Mouse (Mus musculus) heart, adult 8-10 months (tissue): ENCODE measurements at regions not wholly inside any gene's neighbourhood (a gene's known extent, or its start where the extent isn't known, plus 50 kb on each side); places are given as distances from the start of the nearest gene placed in this dataset.

Source experiments
- DNase-seq: peaks from one replicate; pipeline ENCODE4 v3.0.0; 2022; ENCODE audit warnings: low spot score

GRCm38 (mm10) chr1:60823006-60823665, 63.7 kb upstream of the Ctla4 start:
- no peak for DNase-seq

GRCm38 (mm10) chr1:60824218-60825125, 62.3 kb upstream of the Ctla4 start:
- no peak for DNase-seq

GRCm38 (mm10) chr1:60825256-60826186, 61.3 kb upstream of the Ctla4 start:
- DNase-seq, result peak; percentile 44

GRCm38 (mm10) chr1:60826981-60827380, 59.8 kb upstream of the Ctla4 start:
- DNase-seq, result no peak

GRCm38 (mm10) chr1:60828152-60828551, 58.6 kb upstream of the Ctla4 start:
- no peak for DNase-seq

GRCm38 (mm10) chr1:60829849-60830248, 57.0 kb upstream of the Ctla4 start:
- no peak for DNase-seq

- no peak for DNase-seq
Observed at GRCm38 (mm10) chr1:60833668-60834067, 53.1 kb upstream of the Ctla4 start.
